Comparison of ENCODE assay signal across 15 mouse cellular contexts in the genomic region with DNA sequence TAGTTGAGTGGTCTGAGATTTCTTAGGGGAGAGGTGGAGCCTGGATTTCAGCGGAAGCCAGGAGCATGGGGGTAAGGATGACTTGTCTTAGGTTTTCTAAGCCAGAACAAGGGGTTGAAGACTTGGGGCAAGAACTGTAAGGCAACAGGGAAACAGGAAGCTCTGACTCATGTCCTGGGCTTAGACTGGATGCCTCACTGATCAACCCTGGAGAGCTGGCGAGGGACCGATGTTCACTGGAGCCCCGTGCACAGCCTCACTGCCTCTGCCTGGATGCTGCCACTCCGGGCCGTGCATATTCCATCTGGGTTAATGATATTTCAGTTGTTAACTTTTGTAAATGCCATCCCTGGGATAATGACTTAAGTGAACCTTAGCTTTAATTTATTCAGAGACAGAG.
DNase-seq lines count a peak whose midpoint lies in the region.
"Had no signal": no experiment of that assay in that cellular context is flagged by ENCODE, and none has a peak within 500 bp of the region (broad histone marks: within the 10 kb centered on the region; RNA-seq: fewer than 3 reads in every experiment).

No protein-coding gene starts in this region.

- peak; percentile 87 for DNase-seq in heart, adult 11 months
- no peak for DNase-seq in heart, embryonic 10.5 days (ENCODE audit: low spot score)
- DNase-seq in 3T3-L1 (ENCODE audit: low read depth, low spot score) (peak; percentile 64), R1 (ENCODE audit: low read depth, low spot score) (peak; percentile 15)
- DNase-seq in kidney, adult 9 months: peak; percentile 22
- DNase-seq in natural killer cell, adult 2 months (ENCODE audit: low spot score in 2 of 2): no peak
- no peak for DNase-seq in layer of hippocampus, adult 11-12 months (ENCODE audit: low spot score)
- no peak for DNase-seq in adrenal gland, postnatal 4 days (ENCODE audit: low spot score in 2 of 2)
- DNase-seq: adrenal gland, postnatal 36 days; layer of hippocampus, postnatal 36 days; lung, embryonic 14.5 days; right cerebral cortex, postnatal 25 days had no signal

- H3K9me3 ChIP-seq in heart, embryonic 10.5 days: no peaks in the 10 kb centered on the region
- H3K9me3 ChIP-seq: forebrain, embryonic 12.5 days; liver, embryonic 12.5 days had no signal

- no peaks in the 10 kb centered on the region for H3K4me1 ChIP-seq in heart, embryonic 10.5 days
- H3K4me1 ChIP-seq: forebrain, embryonic 12.5 days; liver, embryonic 12.5 days had no signal

- no peaks in the 10 kb centered on the region for H3K27me3 ChIP-seq in heart, embryonic 10.5 days (ENCODE audit: insufficient read depth, poor library complexity, severe bottlenecking)
- H3K27me3 ChIP-seq: forebrain, embryonic 12.5 days; liver, embryonic 12.5 days had no signal

- WGBS in heart, embryonic 10.5 days: 84% methylated on average over 6 of the region's 6 CpGs

- no peak overlapping the region for H3K4me3 ChIP-seq in heart, embryonic 10.5 days
- H3K4me3 ChIP-seq: forebrain, embryonic 12.5 days; liver, embryonic 12.5 days had no signal

- H3K27ac ChIP-seq in heart, embryonic 10.5 days: no peak overlapping the region
- H3K27ac ChIP-seq: forebrain, embryonic 12.5 days; liver, embryonic 12.5 days; macrophage had no signal

- H3K36me3 ChIP-seq in heart, embryonic 10.5 days: no peaks in the 10 kb centered on the region
- H3K36me3 ChIP-seq: forebrain, embryonic 12.5 days; liver, embryonic 12.5 days had no signal

Comparison
In these comparisons a context has a peak if more than half of its experiments do, and no peak if none do; other contexts are left out.
1. DNase-seq: peak in heart, adult 11 months (single experiment), 3T3-L1 (single experiment), R1 (single experiment) and kidney, adult 9 months (single experiment); none in heart, embryonic 10.5 days (single experiment), natural killer cell, adult 2 months (0 of 2), layer of hippocampus, adult 11-12 months (single experiment) and adrenal gland, postnatal 4 days (0 of 2).